Mouse (Mus musculus) thymus, postnatal 25 days (tissue): ENCODE results near the gene Khdc4.

Experiments
- DNase-seq: peaks from one replicate; pipeline ENCODE4 v3.0.0; 2022

Gene Khdc4

GRCm38 (mm10) chr3:88738641-88739040 is 53.0 kb downstream of the Khdc4 start:
- DNase-seq: peak; percentile 74

GRCm38 (mm10) chr3:88740147-88740546 is 54.5 kb downstream of the Khdc4 start:
- DNase-seq: no peak

GRCm38 (mm10) chr3:88745534-88745933 is 59.9 kb downstream of the Khdc4 start:
- DNase-seq: no peak

- no peak for DNase-seq
Measured at GRCm38 (mm10) chr3:88746139-88746870, 60.7 kb downstream of the Khdc4 start.

- DNase-seq: no peak
Measured at GRCm38 (mm10) chr3:88746871-88747231, 61.2 kb downstream of the Khdc4 start.

GRCm38 (mm10) chr3:88754283-88754682 is 68.7 kb downstream of the Khdc4 start:
- no peak for DNase-seq

GRCm38 (mm10) chr3:88755541-88755940 is 69.9 kb downstream of the Khdc4 start:
- no peak for DNase-seq

- DNase-seq: no peak
Measured at GRCm38 (mm10) chr3:88756276-88756675, 70.7 kb downstream of the Khdc4 start.

GRCm38 (mm10) chr3:88758045-88758500 is 72.5 kb downstream of the Khdc4 start:
- DNase-seq: no peak

- no peak for DNase-seq
Measured at GRCm38 (mm10) chr3:88761619-88762018, 76.0 kb downstream of the Khdc4 start.

GRCm38 (mm10) chr3:88762401-88762831 is 76.8 kb downstream of the Khdc4 start:
- DNase-seq: peak; percentile 6
